Mouse (Mus musculus) limb, embryonic 10.5 days (tissue): Measurements from ENCODE around the gene Sox13. TPM values are rescaled to one million over a fixed set of nuclear protein-coding genes. Genes with fewer than 3 reads are reported as not detected.

Experiments
- DNase-seq: peaks from one replicate; pipeline ENCODE4 v3.0.0-alpha.2; 2017; ENCODE audit warnings: low spot score
- H3K27ac ChIP-seq: fragments of 300-500 bp; sonication (generic); 2 replicates; pipeline ENCODE4 v1.5.1; 2016; ENCODE audit warnings: mild to moderate bottlenecking
- H3K27me3 ChIP-seq: fragments of 300-500 bp; sonication (generic); 2 replicates; pipeline ENCODE4 v1.6.1; 2016; ENCODE audit warnings: low read depth, mild to moderate bottlenecking; ENCODE audit not compliant: poor library complexity, severe bottlenecking
- H3K36me3 ChIP-seq: fragments of 300-500 bp; sonication (generic); 2 replicates; pipeline ENCODE4 v1.6.1; 2016; ENCODE audit warnings: mild to moderate bottlenecking, moderate library complexity
- H3K4me1 ChIP-seq: fragments of 300-500 bp; sonication (generic); 2 replicates; pipeline ENCODE4 v1.6.1; 2016
- H3K4me3 ChIP-seq: fragments of 300-500 bp; sonication (generic); 2 replicates; pipeline ENCODE4 v1.5.1; 2016; ENCODE audit warnings: mild to moderate bottlenecking, moderate library complexity
- H3K9me3 ChIP-seq: fragments of 300-500 bp; sonication (generic); replicated peaks from 2 replicates; pipeline ENCODE4 v1.6.1; 2016; ENCODE audit warnings: mild to moderate bottlenecking
- WGBS: fragments of 180-500 bp; shearing (Covaris S2); methylation state at CpG from one replicate; pipeline ENCODE4 v1.1.7; 2016; 5-methylcytosine and 5-hydroxymethylcytosine counted together
- polyA plus RNA-seq: library from polyadenylated mRNA; unstranded; fragments of >200 nt; fragmentation: Nextera tagmentation; extraction: Ambion mirVana; gene quantifications from 2 replicates; pipeline ENCODE4 v1.2.1, GENCODE M21; 2016

Gene Sox13
- polyA plus RNA-seq, 1 experiment from 2014 or later: 10.3 TPM

GRCm38 (mm10) chr1:133451025-133451424 is 26.8 kb upstream of the Sox13 start:
- 78% methylated on average over 11 of the region's 11 CpGs for WGBS
- Histone ChIP-seq H3K4me1 (peaks cover 33% of the 10 kb centered on the region), H3K36me3 (no peaks in the 10 kb centered on the region), H3K27ac (0 out of 2 replicates have a peak overlapping the region, but pooled peaks have one; percentile 77), H3K4me3 (no peak overlapping the region), H3K27me3 (no peaks in the 10 kb centered on the region), H3K9me3 (no peaks in the 10 kb centered on the region)
- no peak for DNase-seq

GRCm38 (mm10) chr1:133448351-133448931 is 24.3 kb upstream of the Sox13 start:
- no peaks in the 10 kb centered on the region for H3K27me3 ChIP-seq
- H3K36me3 ChIP-seq: no peaks in the 10 kb centered on the region
- 36% methylated on average over 14 of the region's 14 CpGs for WGBS
- H3K9me3 ChIP-seq: no peaks in the 10 kb centered on the region
- peak overlapping the region; percentile 30 for H3K4me3 ChIP-seq
- H3K27ac ChIP-seq: peak overlapping the region; percentile 84
- peaks cover 33% of the 10 kb centered on the region for H3K4me1 ChIP-seq
- peak; percentile 53 for DNase-seq

GRCm38 (mm10) chr1:133446291-133446690 is 22.1 kb upstream of the Sox13 start:
- DNase-seq: no peak
- no peak overlapping the region for H3K27ac ChIP-seq

GRCm38 (mm10) chr1:133444315-133444714 is 20.1 kb upstream of the Sox13 start:
- Histone ChIP-seq H3K36me3 (no peaks in the 10 kb centered on the region), H3K4me3 (no peak overlapping the region), H3K9me3 (no peaks in the 10 kb centered on the region), H3K4me1 (peaks cover 11% of the 10 kb centered on the region), H3K27me3 (no peaks in the 10 kb centered on the region), H3K27ac (no peak overlapping the region)
- DNase-seq: no peak
- 91% methylated on average over 8 of the region's 8 CpGs for WGBS

More at GRCm38 (mm10) chr1:133446291-133446690, 22.1 kb upstream of the Sox13 start:
- no peaks in the 10 kb centered on the region for H3K36me3 ChIP-seq
- peaks cover 16% of the 10 kb centered on the region for H3K4me1 ChIP-seq
- H3K4me3 ChIP-seq: no peak overlapping the region
- H3K27me3 ChIP-seq: no peaks in the 10 kb centered on the region
- H3K9me3 ChIP-seq: no peaks in the 10 kb centered on the region
- WGBS: 92% methylated on average over 4 of the region's 4 CpGs

GRCm38 (mm10) chr1:133437916-133438683 is 13.9 kb upstream of the Sox13 start:
- H3K4me1 ChIP-seq: peaks cover 21% of the 10 kb centered on the region
- no peaks in the 10 kb centered on the region for H3K9me3 ChIP-seq
- WGBS: 42% methylated on average over 14 of the region's 14 CpGs
- H3K27ac ChIP-seq: peak overlapping the region; percentile 56
- no peaks in the 10 kb centered on the region for H3K36me3 ChIP-seq
- DNase-seq: no peak
- H3K27me3 ChIP-seq: no peaks in the 10 kb centered on the region
- H3K4me3 ChIP-seq: no peak overlapping the region

- DNase-seq: peak; percentile 58
- H3K27me3 ChIP-seq: no peaks in the 10 kb centered on the region
- H3K4me1 ChIP-seq: peaks cover 26% of the 10 kb centered on the region
- H3K9me3 ChIP-seq: 0 out of 2 replicates have a peak, but pooled peaks cover 2% of the 10 kb centered on the region
- 15% methylated on average over 10 of the region's 10 CpGs for WGBS
- H3K27ac ChIP-seq: peak overlapping the region; percentile 81
- no peaks in the 10 kb centered on the region for H3K36me3 ChIP-seq
- H3K4me3 ChIP-seq: peak overlapping the region; percentile 42
These were observed 10.6 kb upstream of the Sox13 start for GRCm38 (mm10) chr1:133434756-133435112.

- DNase-seq: no peak
- peak overlapping the region; percentile 81 for H3K27ac ChIP-seq
- H3K27me3 ChIP-seq: no peaks in the 10 kb centered on the region
- peaks cover 26% of the 10 kb centered on the region for H3K4me1 ChIP-seq
- no peaks in the 10 kb centered on the region for H3K36me3 ChIP-seq
- peak overlapping the region; percentile 42 for H3K4me3 ChIP-seq
- WGBS: 9% methylated on average over 12 of the region's 12 CpGs
- 0 out of 2 replicates have a peak, but pooled peaks cover 2% of the 10 kb centered on the region for H3K9me3 ChIP-seq
These were observed 10.0 kb upstream of the Sox13 start for GRCm38 (mm10) chr1:133434018-133434755.

- H3K27me3 ChIP-seq: no peaks in the 10 kb centered on the region
- no peak for DNase-seq
- H3K9me3 ChIP-seq: 0 out of 2 replicates have a peak, but pooled peaks cover 2% of the 10 kb centered on the region
- no peak overlapping the region for H3K27ac ChIP-seq
- H3K4me1 ChIP-seq: peaks cover 22% of the 10 kb centered on the region
- no peaks in the 10 kb centered on the region for H3K36me3 ChIP-seq
- H3K4me3 ChIP-seq: no peak overlapping the region
- WGBS: 8% methylated on average over 2 of the region's 2 CpGs
These were observed 8.4 kb upstream of the Sox13 start for GRCm38 (mm10) chr1:133432566-133432965.

- no peak overlapping the region for H3K4me3 ChIP-seq
- DNase-seq: no peak
- 86% methylated on average over 2 of the region's 2 CpGs for WGBS
- no peaks in the 10 kb centered on the region for H3K36me3 ChIP-seq
- no peaks in the 10 kb centered on the region for H3K27me3 ChIP-seq
- no peak overlapping the region for H3K27ac ChIP-seq
- 0 out of 2 replicates have a peak, but pooled peaks cover 2% of the 10 kb centered on the region for H3K9me3 ChIP-seq
- H3K4me1 ChIP-seq: peaks cover 22% of the 10 kb centered on the region
These were observed 7.0 kb upstream of the Sox13 start for GRCm38 (mm10) chr1:133431133-133431532.

- peaks cover 44% of the 10 kb centered on the region for H3K4me1 ChIP-seq
- no peaks in the 10 kb centered on the region for H3K27me3 ChIP-seq
- no peaks in the 10 kb centered on the region for H3K9me3 ChIP-seq
- WGBS: 65% methylated on average over 4 of the region's 4 CpGs
- peak overlapping the region; percentile 85 for H3K4me3 ChIP-seq
- H3K27ac ChIP-seq: peak overlapping the region; percentile 94
- no peak for DNase-seq
- no peaks in the 10 kb centered on the region for H3K36me3 ChIP-seq
These were observed 467 bp upstream of the Sox13 start for GRCm38 (mm10) chr1:133424547-133425140.

- peak overlapping the region; percentile 85 for H3K4me3 ChIP-seq
- no peaks in the 10 kb centered on the region for H3K27me3 ChIP-seq
- peak overlapping the region; percentile 94 for H3K27ac ChIP-seq
- H3K4me1 ChIP-seq: peaks cover 59% of the 10 kb centered on the region
- DNase-seq: peak; percentile 67
- H3K36me3 ChIP-seq: no peaks in the 10 kb centered on the region
- WGBS: under 1% methylated on average over 31 of the region's 31 CpGs
- no peaks in the 10 kb centered on the region for H3K9me3 ChIP-seq
These were observed 1.0 kb downstream of the Sox13 start for GRCm38 (mm10) chr1:133423166-133423542.

GRCm38 (mm10) chr1:133422615-133423161 is 1.5 kb downstream of the Sox13 start:
- Histone ChIP-seq H3K27ac (peak overlapping the region; percentile 94), H3K36me3 (no peaks in the 10 kb centered on the region), H3K4me1 (peaks cover 64% of the 10 kb centered on the region), H3K27me3 (no peaks in the 10 kb centered on the region), H3K9me3 (no peaks in the 10 kb centered on the region), H3K4me3 (peak overlapping the region; percentile 85)
- WGBS: under 1% methylated on average over 29 of the region's 29 CpGs
- peak; percentile 70 for DNase-seq
